Mouse (Mus musculus) liver, postnatal 0 days (tissue): Measurements from ENCODE around the gene Mrvi1.

Experiments
- CTCF ChIP-seq: sonication (generic); IDR thresholded peaks from 2 replicates; pipeline ENCODE4 v1.5.1; 2016; ENCODE audit warnings: antibody characterized with exemption, low read depth
- EP300 ChIP-seq: IDR thresholded peaks from 2 replicates; pipeline ENCODE4 v1.6.1; 2016; ENCODE audit warnings: antibody characterized with exemption, low read depth, mild to moderate bottlenecking

GRCm38 (mm10) chr7:110991221-110991494, 8.9 kb upstream of the Mrvi1 start:
- TF ChIP-seq CTCF, result no peak
- no peak for TF ChIP-seq EP300
